Mouse (Mus musculus) hindbrain, embryonic 11.5 days (tissue): ENCODE data around the gene Yaf2. TPM values are rescaled to one million over a fixed set of nuclear protein-coding genes. Genes with fewer than 3 reads are reported as not detected.
"Not testable (repeated sequence)": the region's sequence is repeated elsewhere in the genome, so short reads cannot be mapped to it uniquely, and the experiment has no call there.

Experiments
- ATAC-seq: fragments of 200-750 bp; cut with Nextera tagmentation; 2 replicates; pipeline ENCODE4 v1.8.0; 2017; ENCODE audit warnings: mild to moderate bottlenecking, moderate TSS enrichment, moderate library complexity; ENCODE audit not compliant: low FRiP score
- DNase-seq: peaks from one replicate; pipeline ENCODE4 v3.0.0-alpha.2; 2015; ENCODE audit warnings: low spot score
- H3K27ac ChIP-seq: fragments of 300-500 bp; sonication (generic); 2 replicates; pipeline ENCODE4 v1.5.1; 2014; ENCODE audit warnings: mild to moderate bottlenecking, low read depth, low read length
- H3K27me3 ChIP-seq: fragments of 300-500 bp; sonication (generic); 2 replicates; pipeline ENCODE4 v1.6.1; 2014; ENCODE audit warnings: mild to moderate bottlenecking, low read length, moderate library complexity, mixed read lengths; ENCODE audit not compliant: control insufficient read depth, insufficient read depth
- H3K36me3 ChIP-seq: fragments of 300-500 bp; sonication (generic); 2 replicates; pipeline ENCODE4 v1.6.1; 2014; ENCODE audit warnings: mild to moderate bottlenecking, low read length, moderate library complexity, mixed read lengths; ENCODE audit not compliant: control insufficient read depth, insufficient read depth
- H3K4me1 ChIP-seq: fragments of 300-500 bp; sonication (generic); replicated peaks from 2 replicates; pipeline ENCODE4 v1.6.1; 2014; ENCODE audit warnings: low read length, mixed read lengths; ENCODE audit not compliant: control insufficient read depth, insufficient read depth
- H3K4me2 ChIP-seq: fragments of 300-500 bp; sonication (generic); replicated peaks from 2 replicates; pipeline ENCODE4 v1.6.1; 2014; ENCODE audit warnings: mild to moderate bottlenecking, low read depth, low read length
- H3K4me3 ChIP-seq: fragments of 300-500 bp; sonication (generic); 2 replicates; pipeline ENCODE4 v1.5.1; 2014; ENCODE audit warnings: low read depth, low read length
- H3K9ac ChIP-seq: fragments of 300-500 bp; sonication (generic); 2 replicates; pipeline ENCODE4 v1.6.1; 2014; ENCODE audit warnings: low read depth, low read length
- H3K9me3 ChIP-seq: fragments of 300-500 bp; sonication (generic); 2 replicates; pipeline ENCODE4 v1.6.1; 2016; ENCODE audit warnings: low read length; ENCODE audit not compliant: control insufficient read depth
- WGBS: fragments of 180-500 bp; shearing (Covaris S2); extraction: QIAGEN DNeasy Blood & Tissue Kit; methylation state at CpG from one replicate; pipeline ENCODE4 v1.1.7; 2014; 5-methylcytosine and 5-hydroxymethylcytosine counted together
- polyA plus RNA-seq: library from polyadenylated mRNA; unstranded; fragments of >200 nt; fragmentation: Nextera tagmentation; extraction: Ambion mirVana; gene quantifications from 2 replicates; pipeline ENCODE4 v1.2.1, GENCODE M21; 2014

Gene Yaf2
- polyA plus RNA-seq, 1 experiment from 2014 or later: 130 TPM

DNA sequence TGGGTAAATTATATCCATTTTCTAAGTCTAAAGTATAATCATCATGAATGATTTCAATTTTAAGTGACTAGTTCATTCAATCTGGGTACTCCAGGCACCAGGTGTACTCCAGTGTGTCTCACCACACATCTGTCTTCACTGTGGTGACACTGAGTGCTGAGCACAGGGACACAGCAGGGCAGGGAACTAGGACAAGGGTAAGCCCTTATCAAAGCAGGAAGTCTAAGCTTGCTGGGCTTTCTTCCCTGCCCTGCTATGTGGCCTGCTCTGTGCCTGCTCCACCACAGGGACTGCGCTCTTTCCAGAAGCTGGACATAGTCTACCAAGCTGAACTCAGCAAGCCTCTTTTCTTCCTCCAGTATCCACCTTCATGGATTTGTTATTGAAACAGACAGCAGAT lies 18.0 kb downstream of the Yaf2 start:
- Histone ChIP-seq H3K9me3 (no peaks in the 10 kb centered on the region), H3K36me3 (no peaks in the 10 kb centered on the region), H3K9ac (no peak overlapping the region), H3K27me3 (no peaks in the 10 kb centered on the region), H3K4me3 (no peak overlapping the region), H3K4me1 (no peaks in the 10 kb centered on the region), H3K27ac (no peak overlapping the region), H3K4me2 (no peak overlapping the region)
- no peak for DNase-seq
- 76% methylated on average over 1 of the region's 1 CpGs for WGBS
- ATAC-seq: no peak

- not testable (repeated sequence) for H3K36me3 ChIP-seq, H3K27me3 ChIP-seq, H3K27ac ChIP-seq, H3K4me1 ChIP-seq, H3K4me2 ChIP-seq, H3K4me3 ChIP-seq, ATAC-seq, DNase-seq, H3K9me3 ChIP-seq, H3K9ac ChIP-seq
- WGBS: 94% methylated on average over 4 of the region's 4 CpGs
Observed at GRCm38 (mm10) chr15:93310304-93310703, 26.4 kb downstream of the Yaf2 start.

GRCm38 (mm10) chr15:93298197-93298596 lies 38.5 kb downstream of the Yaf2 start:
- H3K27me3 ChIP-seq: no peaks in the 10 kb centered on the region
- H3K9me3 ChIP-seq: no peaks in the 10 kb centered on the region
- no peak for ATAC-seq
- H3K9ac ChIP-seq: no peak overlapping the region
- H3K4me3 ChIP-seq: no peak overlapping the region
- H3K4me1 ChIP-seq: no peaks in the 10 kb centered on the region
- no peak overlapping the region for H3K27ac ChIP-seq
- no peaks in the 10 kb centered on the region for H3K36me3 ChIP-seq
- no peak overlapping the region for H3K4me2 ChIP-seq
- WGBS: 89% methylated on average over 2 of the region's 2 CpGs
- no peak for DNase-seq

- no peak overlapping the region for H3K4me3 ChIP-seq
- no peak overlapping the region for H3K9ac ChIP-seq
- H3K27ac ChIP-seq: no peak overlapping the region
- DNase-seq (no peak), ATAC-seq (no peak)
- H3K9me3 ChIP-seq: no peaks in the 10 kb centered on the region
- no peaks in the 10 kb centered on the region for H3K27me3 ChIP-seq
- no peak overlapping the region for H3K4me2 ChIP-seq
- no peaks in the 10 kb centered on the region for H3K4me1 ChIP-seq
- H3K36me3 ChIP-seq: no peaks in the 10 kb centered on the region
- WGBS: 84% methylated on average over 11 of the region's 11 CpGs
Observed at GRCm38 (mm10) chr15:93294483-93294882, 42.3 kb downstream of the Yaf2 start.

DNA sequence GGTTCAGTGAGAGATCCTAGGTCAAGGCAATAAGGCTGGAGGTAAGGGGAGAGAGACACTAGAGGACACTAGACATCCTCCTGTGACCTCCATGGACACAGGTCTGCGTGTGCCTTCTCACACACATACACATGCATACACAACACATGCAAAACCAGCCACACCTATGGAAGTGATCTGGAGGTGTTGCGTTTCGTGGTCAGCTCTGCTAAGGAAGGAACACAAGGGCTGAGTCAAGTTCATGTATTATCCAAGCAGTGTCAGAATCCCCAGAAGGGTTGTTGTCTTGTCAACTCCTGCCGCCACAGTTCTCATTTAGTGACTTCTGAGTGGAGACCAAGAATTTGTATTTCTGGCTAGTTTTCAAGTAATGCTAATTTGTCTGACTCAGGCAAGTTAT lies 48.4 kb downstream of the Yaf2 start:
- WGBS: 96% methylated on average over 4 of the region's 4 CpGs
- H3K9ac ChIP-seq: no peak overlapping the region
- H3K9me3 ChIP-seq: no peaks in the 10 kb centered on the region
- H3K4me2 ChIP-seq: no peak overlapping the region
- no peaks in the 10 kb centered on the region for H3K36me3 ChIP-seq
- ATAC-seq: no peak
- H3K27me3 ChIP-seq: no peaks in the 10 kb centered on the region
- H3K4me3 ChIP-seq: no peak overlapping the region
- no peaks in the 10 kb centered on the region for H3K4me1 ChIP-seq
- no peak overlapping the region for H3K27ac ChIP-seq
- DNase-seq: no peak

- H3K4me2 ChIP-seq: no peak overlapping the region
- no peaks in the 10 kb centered on the region for H3K36me3 ChIP-seq
- H3K4me1 ChIP-seq: no peaks in the 10 kb centered on the region
- no peaks in the 10 kb centered on the region for H3K27me3 ChIP-seq
- 79% methylated on average over 2 of the region's 2 CpGs for WGBS
- no peak overlapping the region for H3K4me3 ChIP-seq
- H3K9me3 ChIP-seq: no peaks in the 10 kb centered on the region
- H3K9ac ChIP-seq: no peak overlapping the region
- no peak for DNase-seq
- ATAC-seq: no peak
- no peak overlapping the region for H3K27ac ChIP-seq
Observed at GRCm38 (mm10) chr15:93287628-93288027, 49.1 kb downstream of the Yaf2 start.

DNA sequence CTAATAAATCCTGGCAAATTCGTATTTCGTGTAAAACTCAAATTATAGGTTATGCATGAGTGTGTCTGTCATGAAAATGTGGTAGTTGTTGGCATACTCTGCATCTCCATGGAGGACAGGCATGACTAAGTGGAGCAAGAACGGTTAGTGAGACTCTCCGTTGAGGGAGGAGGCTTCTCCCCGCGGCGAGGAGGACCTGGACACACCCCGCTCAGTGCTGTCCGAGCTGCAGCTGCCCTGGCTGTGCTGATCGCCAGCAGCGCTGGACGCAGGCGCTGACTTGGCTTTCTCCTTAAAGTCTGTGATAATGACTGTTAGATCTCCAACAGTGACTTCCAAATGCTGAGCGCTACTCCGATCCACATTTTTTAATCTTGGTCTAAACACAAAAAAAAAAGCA lies 51.5 kb downstream of the Yaf2 start:
- Histone ChIP-seq H3K4me1 (no peaks in the 10 kb centered on the region), H3K36me3 (no peaks in the 10 kb centered on the region), H3K9me3 (no peaks in the 10 kb centered on the region), H3K27ac (no peak overlapping the region), H3K4me2 (no peak overlapping the region), H3K27me3 (no peaks in the 10 kb centered on the region), H3K9ac (no peak overlapping the region), H3K4me3 (no peak overlapping the region)
- no peak for DNase-seq
- no peak for ATAC-seq
- WGBS: 83% methylated on average over 15 of the region's 15 CpGs

GRCm38 (mm10) chr15:93284326-93284725 lies 52.4 kb downstream of the Yaf2 start:
- Histone ChIP-seq H3K4me3 (no peak overlapping the region), H3K9me3 (no peaks in the 10 kb centered on the region), H3K27me3 (no peaks in the 10 kb centered on the region), H3K27ac (no peak overlapping the region), H3K4me2 (no peak overlapping the region), H3K36me3 (no peaks in the 10 kb centered on the region), H3K4me1 (no peaks in the 10 kb centered on the region), H3K9ac (no peak overlapping the region)
- no peak for DNase-seq
- WGBS: 87% methylated on average over 6 of the region's 6 CpGs
- ATAC-seq: no peak

DNA sequence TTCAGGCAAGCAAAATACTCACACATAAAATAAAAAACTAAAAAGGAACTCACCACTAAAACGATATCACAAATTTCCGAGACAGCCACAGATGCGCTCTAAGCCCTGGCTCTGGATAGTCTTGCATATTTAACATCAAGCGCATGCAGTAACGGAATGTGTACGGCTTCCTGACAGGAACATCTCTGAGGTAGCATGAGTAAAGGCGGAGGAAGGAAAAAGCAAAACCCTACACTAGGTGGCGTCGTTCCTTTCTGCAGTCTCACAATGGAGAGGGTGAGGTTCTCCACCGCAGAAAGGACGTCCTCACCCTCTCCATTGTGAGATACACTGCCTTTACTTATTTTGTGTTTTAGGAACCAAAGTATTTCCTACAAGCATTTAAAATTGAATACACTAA lies 53.4 kb downstream of the Yaf2 start:
- H3K36me3 ChIP-seq: no peaks in the 10 kb centered on the region
- H3K9ac ChIP-seq: no peak overlapping the region
- peak; percentile 47 for DNase-seq
- no peaks in the 10 kb centered on the region for H3K9me3 ChIP-seq
- no peak overlapping the region for H3K4me2 ChIP-seq
- no peak overlapping the region for H3K27ac ChIP-seq
- no peaks in the 10 kb centered on the region for H3K27me3 ChIP-seq
- no peak for ATAC-seq
- no peaks in the 10 kb centered on the region for H3K4me1 ChIP-seq
- 69% methylated on average over 11 of the region's 11 CpGs for WGBS
- H3K4me3 ChIP-seq: no peak overlapping the region
